Mouse (Mus musculus) mammary gland, adult 2 months (tissue): ENCODE measurements around the gene Rab44. TPM values are rescaled to one million over a fixed set of nuclear protein-coding genes. Genes with fewer than 3 reads are reported as not detected.

Experiments
- polyA plus RNA-seq: library from polyadenylated mRNA; depleted of rRNA; stranded (reverse); fragments of >200 nt; gene quantifications from 2 replicates; pipeline ENCODE4 v1.2.3, GENCODE M21; 2012; ENCODE audit warnings: low replicate concordance; rRNA removed

Gene Rab44
- polyA plus RNA-seq: 3.8 and 3.9 TPM in 2 replicates

GRCm38 (mm10) chr17:29113591-29114352 lies at the start of gene Rab44:
TSS of gene Rab44 (plus strand) at chr17:29114145.

GRCm38 (mm10) chr17:29090776-29091175 lies 23.2 kb upstream of the Rab44 start, which contains the start of gene Cdkn1a:
TSS of gene Cdkn1a (plus strand) at chr17:29090976.

Other genes with a start within 250 kb of the Rab44 start
- gene 4930539E08Rik, start 198.8 kb upstream of the Rab44 start, polyA plus RNA-seq: 0.27 and 0.68 TPM in 2 replicates
- 3.3 and 5.0 TPM in 2 replicates for gene Pxt1, start 170.3 kb upstream of the Rab44 start, polyA plus RNA-seq
- 56.6 and 72.2 TPM in 2 replicates for gene Kctd20, start 162.2 kb upstream of the Rab44 start, polyA plus RNA-seq
- 118 and 185 TPM in 2 replicates for gene Stk38, start 106.2 kb upstream of the Rab44 start, polyA plus RNA-seq
- 106 and 172 TPM in 2 replicates for gene Srsf3, start 81.5 kb upstream of the Rab44 start, polyA plus RNA-seq
- gene Cdkn1a, start 23.2 kb upstream of the Rab44 start, polyA plus RNA-seq: 30.1 and 55.3 TPM in 2 replicates
- 1.5 and 1.7 TPM in 2 replicates for gene Cpne5, start 124.0 kb downstream of the Rab44 start, polyA plus RNA-seq
- 13.7 and 18.0 TPM in 2 replicates for gene Ppil1, start 150.0 kb downstream of the Rab44 start, polyA plus RNA-seq
- gene BC004004, start 154.6 kb downstream of the Rab44 start, polyA plus RNA-seq: 71.5 and 132 TPM in 2 replicates
- 163 and 240 TPM in 2 replicates for gene Pi16, start 203.5 kb downstream of the Rab44 start, polyA plus RNA-seq
- 344 and 391 TPM in 2 replicates for gene Mtch1, start 233.8 kb downstream of the Rab44 start, polyA plus RNA-seq
- gene Fgd2, start 246.8 kb downstream of the Rab44 start, polyA plus RNA-seq: 75.4 and 118 TPM in 2 replicates